Mouse (Mus musculus): Measurements from ENCODE around the gene Bri3. TPM values are rescaled to one million over a fixed set of nuclear protein-coding genes. Genes with fewer than 3 reads are reported as not detected.

Bri3 gene
- polyA plus RNA-seq, 1 experiment from 2014 or later: 128 TPM

DNA sequence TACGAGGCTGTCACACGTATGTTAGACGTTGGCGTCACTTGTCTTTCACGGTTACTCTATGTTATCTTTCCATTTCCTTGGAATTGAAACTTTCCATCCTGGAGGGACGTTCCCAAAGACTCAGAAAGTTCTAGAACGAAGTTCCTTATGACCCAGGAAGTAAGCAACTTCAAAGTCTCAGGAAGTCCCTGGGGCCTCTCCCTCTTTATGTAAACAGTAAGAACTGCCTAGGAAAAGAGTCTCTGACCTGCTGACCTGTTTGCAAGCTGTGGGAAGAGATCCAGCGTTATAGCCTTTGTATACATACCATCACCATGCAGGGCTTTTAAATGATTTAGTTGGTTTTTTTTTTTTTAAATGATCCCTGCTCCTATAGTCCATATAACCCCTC, 203.0 kb downstream of the Bri3 start:
- ATAC-seq (ENCODE audit: insufficient number of reproducible peaks, low FRiP score, low TSS enrichment, low read depth) (no peak), DNase-seq (ENCODE audit: low spot score) (no peak)
- 81% methylated on average over 8 of the region's 8 CpGs for WGBS
- no peak overlapping the region for H3K4me2 ChIP-seq (ENCODE audit: low read depth, severe bottlenecking)
- no peak overlapping the region for H3K27ac ChIP-seq (replicated peaks; ENCODE audit: low read depth, low read length)
- H3K9ac ChIP-seq (ENCODE audit: low read length): no peak overlapping the region
- no peak overlapping the region for H3K4me3 ChIP-seq (ENCODE audit: low read depth, low read length)
- no peaks in the 10 kb centered on the region for H3K27me3 ChIP-seq (ENCODE audit: control insufficient read depth, insufficient read depth, low read length)
- H3K36me3 ChIP-seq (ENCODE audit: control insufficient read depth, insufficient read depth, low read length): no peaks in the 10 kb centered on the region
- H3K9me3 ChIP-seq (ENCODE audit: control insufficient read depth, low read length): no peaks in the 10 kb centered on the region
- H3K4me1 ChIP-seq (ENCODE audit: control insufficient read depth, insufficient read depth, low read length): no peaks in the 10 kb centered on the region

DNA sequence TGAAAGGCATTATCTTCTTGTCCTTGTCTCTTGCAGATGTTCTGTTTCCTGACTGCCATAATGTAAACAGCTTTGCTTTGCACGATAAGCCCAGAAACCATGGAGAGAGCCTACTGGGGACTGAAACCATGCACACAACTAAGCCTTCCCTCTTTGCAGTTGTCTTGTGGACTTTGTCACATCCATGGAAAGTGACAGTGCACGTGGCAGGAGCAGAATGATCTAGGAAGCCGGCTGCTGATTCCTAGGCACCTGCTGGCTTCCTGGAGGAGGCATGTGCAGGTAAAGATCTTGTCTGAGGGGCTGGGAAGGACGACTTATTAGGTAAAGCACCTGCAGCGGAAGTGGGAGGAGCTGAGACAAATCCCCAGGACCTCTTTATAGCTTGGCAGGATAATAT, 203.7 kb downstream of the Bri3 start:
- 48% methylated on average over 5 of the region's 5 CpGs for WGBS
- Histone ChIP-seq H3K4me2 (ENCODE audit: low read depth, severe bottlenecking) (no peak overlapping the region), H3K36me3 (ENCODE audit: control insufficient read depth, insufficient read depth, low read length) (no peaks in the 10 kb centered on the region), H3K9ac (ENCODE audit: low read length) (no peak overlapping the region), H3K4me3 (ENCODE audit: low read depth, low read length) (no peak overlapping the region), H3K27me3 (ENCODE audit: control insufficient read depth, insufficient read depth, low read length) (no peaks in the 10 kb centered on the region), H3K27ac (replicated peaks; ENCODE audit: low read depth, low read length) (no peak overlapping the region), H3K4me1 (ENCODE audit: control insufficient read depth, insufficient read depth, low read length) (no peaks in the 10 kb centered on the region), H3K9me3 (ENCODE audit: control insufficient read depth, low read length) (no peaks in the 10 kb centered on the region)
- no peak for DNase-seq (ENCODE audit: low spot score)
- ATAC-seq (ENCODE audit: insufficient number of reproducible peaks, low FRiP score, low TSS enrichment, low read depth): no peak

DNA sequence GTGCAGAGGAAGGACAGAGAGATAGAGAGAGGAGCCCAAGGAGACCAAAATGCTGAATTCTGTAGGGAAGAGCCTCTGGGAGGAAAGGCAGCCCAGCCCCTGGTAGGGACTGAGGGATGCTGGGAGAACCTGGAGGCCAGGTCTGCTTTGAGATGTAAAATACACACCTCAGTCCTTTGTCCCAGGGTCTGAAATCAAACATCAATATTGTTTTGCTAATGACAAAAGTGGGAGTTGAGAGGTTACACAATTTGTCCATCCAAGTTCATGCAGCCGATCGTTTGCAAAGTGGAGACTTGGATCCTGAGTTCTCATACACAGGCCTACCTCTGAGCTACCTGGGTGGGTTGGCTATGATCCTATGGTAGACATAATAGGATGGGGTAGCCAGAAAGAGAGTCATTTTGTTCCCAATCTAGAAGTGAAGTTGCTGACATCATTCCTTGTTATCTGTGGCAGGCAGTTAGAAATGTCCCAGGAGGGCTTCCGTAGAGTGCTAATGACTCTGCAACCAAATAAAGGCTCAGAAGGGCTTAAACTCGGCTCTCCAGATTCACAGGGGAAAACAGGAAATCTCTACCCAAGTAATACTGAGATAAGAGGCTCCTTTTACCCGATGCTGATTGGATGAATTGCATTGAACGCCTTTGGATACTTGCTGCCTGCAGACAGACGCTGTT, 208.7 kb downstream of the Bri3 start:
- Histone ChIP-seq H3K27ac (replicated peaks; ENCODE audit: low read depth, low read length) (no peak overlapping the region), H3K9me3 (ENCODE audit: control insufficient read depth, low read length) (no peaks in the 10 kb centered on the region), H3K4me1 (ENCODE audit: control insufficient read depth, insufficient read depth, low read length) (peaks cover 6% of the 10 kb centered on the region; the same call in 1 of the 2 replicates), H3K9ac (ENCODE audit: low read length) (no peak overlapping the region), H3K4me2 (ENCODE audit: low read depth, severe bottlenecking) (no peak overlapping the region), H3K4me3 (ENCODE audit: low read depth, low read length) (no peak overlapping the region), H3K27me3 (ENCODE audit: control insufficient read depth, insufficient read depth, low read length) (no peaks in the 10 kb centered on the region), H3K36me3 (ENCODE audit: control insufficient read depth, insufficient read depth, low read length) (no peaks in the 10 kb centered on the region)
- DNase-seq (ENCODE audit: low spot score): no peak
- 74% methylated on average over 7 of the region's 7 CpGs for WGBS
- no peak for ATAC-seq (ENCODE audit: insufficient number of reproducible peaks, low FRiP score, low TSS enrichment, low read depth)

DNA sequence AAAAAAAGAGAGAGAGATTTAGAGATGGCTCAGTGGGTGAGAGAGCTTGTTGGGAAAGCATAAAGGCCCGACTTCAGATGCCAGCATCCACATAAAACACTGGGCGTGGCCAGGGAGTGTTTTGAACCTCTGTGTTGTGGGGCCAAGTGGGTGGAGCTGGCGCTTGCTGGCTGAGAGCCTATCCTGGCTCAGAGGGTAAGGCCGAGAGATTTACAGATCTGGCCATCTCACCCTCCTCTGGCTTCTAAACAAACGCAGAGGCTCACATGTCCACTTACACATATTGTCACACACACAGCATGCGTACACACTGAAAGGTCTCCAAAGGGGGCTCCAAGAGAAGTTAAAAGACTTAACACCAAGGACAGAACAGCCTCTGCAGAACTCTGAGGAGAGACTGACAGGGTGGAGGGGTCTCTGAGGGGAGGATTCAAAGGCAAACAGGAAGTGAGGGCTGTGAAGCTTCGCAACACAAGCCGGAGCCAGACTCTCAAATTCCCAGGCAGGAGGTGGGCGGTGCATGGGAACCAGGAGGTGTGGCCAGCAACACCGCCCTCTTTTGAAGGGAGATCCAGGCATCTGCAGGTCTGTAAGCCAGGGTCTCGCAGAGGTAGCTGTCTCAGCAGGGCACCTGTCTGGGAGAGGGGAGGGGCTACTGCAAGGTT, 213.5 kb downstream of the Bri3 start:
- no peak overlapping the region for H3K9ac ChIP-seq (ENCODE audit: low read length)
- H3K4me3 ChIP-seq (ENCODE audit: low read depth, low read length): 0 out of 2 replicates have a peak overlapping the region, but pooled peaks have one; percentile 5
- no peak overlapping the region; the same call in 1 of the 2 replicates for H3K27ac ChIP-seq (replicated peaks; ENCODE audit: low read depth, low read length)

DNA sequence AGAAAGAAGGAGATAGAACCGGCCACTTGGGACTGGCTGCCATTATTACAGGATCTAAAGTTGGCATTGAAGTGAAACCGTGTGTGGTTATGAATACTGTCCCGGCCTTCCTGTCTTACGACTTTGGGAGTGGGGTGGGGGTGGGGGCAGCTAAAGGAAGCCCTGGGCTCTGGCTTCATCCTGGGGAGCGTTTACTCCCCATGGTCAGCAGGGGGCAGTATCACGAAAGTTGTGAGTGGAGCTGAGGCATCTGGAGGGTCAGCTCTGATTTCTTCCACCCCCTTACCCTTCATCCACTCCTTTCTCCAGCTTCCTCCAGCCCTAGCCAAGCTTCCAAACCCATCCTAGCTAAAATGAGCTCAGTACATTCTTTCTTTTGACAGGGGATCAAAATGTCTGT, 222.8 kb downstream of the Bri3 start:
- H3K27me3 ChIP-seq (ENCODE audit: control insufficient read depth, insufficient read depth, low read length): no peaks in the 10 kb centered on the region
- no peaks in the 10 kb centered on the region for H3K4me1 ChIP-seq (ENCODE audit: control insufficient read depth, insufficient read depth, low read length)
- no peak overlapping the region for H3K4me3 ChIP-seq (ENCODE audit: low read depth, low read length)
- H3K9me3 ChIP-seq (ENCODE audit: control insufficient read depth, low read length): no peaks in the 10 kb centered on the region
- peak; percentile 42 for DNase-seq (ENCODE audit: low spot score)
- no peak for ATAC-seq (ENCODE audit: insufficient number of reproducible peaks, low FRiP score, low TSS enrichment, low read depth)
- no peak overlapping the region for H3K9ac ChIP-seq (ENCODE audit: low read length)
- WGBS: 43% methylated on average over 6 of the region's 6 CpGs
- H3K27ac ChIP-seq (replicated peaks; ENCODE audit: low read depth, low read length): no peak overlapping the region
- H3K36me3 ChIP-seq (ENCODE audit: control insufficient read depth, insufficient read depth, low read length): no peaks in the 10 kb centered on the region
- no peak overlapping the region for H3K4me2 ChIP-seq (ENCODE audit: low read depth, severe bottlenecking)

More for the DNA sequence above, 213.5 kb downstream of the Bri3 start:
- H3K9me3 ChIP-seq (ENCODE audit: control insufficient read depth, low read length): no peaks in the 10 kb centered on the region
- H3K4me2 ChIP-seq (ENCODE audit: low read depth, severe bottlenecking): peak overlapping the region; percentile 46
- DNase-seq (ENCODE audit: low spot score) (peak; percentile 78), ATAC-seq (ENCODE audit: insufficient number of reproducible peaks, low FRiP score, low TSS enrichment, low read depth) (peak; percentile 70; the same call in 1 of the 2 replicates)
- H3K4me1 ChIP-seq (ENCODE audit: control insufficient read depth, insufficient read depth, low read length): peaks cover 7% of the 10 kb centered on the region; the same call in 1 of the 2 replicates
- no peaks in the 10 kb centered on the region for H3K27me3 ChIP-seq (ENCODE audit: control insufficient read depth, insufficient read depth, low read length)
- H3K36me3 ChIP-seq (ENCODE audit: control insufficient read depth, insufficient read depth, low read length): no peaks in the 10 kb centered on the region
- 5% methylated on average over 11 of the region's 11 CpGs for WGBS

DNA sequence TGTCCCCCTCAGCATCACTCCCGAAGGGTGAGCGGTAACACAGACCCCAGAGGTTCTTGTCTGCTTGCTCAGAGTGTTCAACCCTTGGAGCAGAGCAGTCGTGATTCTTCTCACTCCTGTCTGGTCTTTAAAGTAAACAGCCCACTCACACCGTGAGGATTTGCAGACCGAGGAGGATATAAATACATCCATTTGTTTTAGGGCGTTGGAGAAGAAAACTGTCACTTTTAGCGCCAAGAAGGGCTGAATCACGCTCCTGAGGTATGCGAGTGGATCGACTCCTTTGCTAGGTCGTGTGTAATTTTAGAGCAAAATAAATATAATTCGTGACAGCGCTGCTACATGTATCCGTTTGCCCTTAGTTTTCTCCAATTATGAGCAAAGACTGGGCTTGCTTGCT, 228.8 kb downstream of the Bri3 start:
- no peak overlapping the region for H3K27ac ChIP-seq (replicated peaks; ENCODE audit: low read depth, low read length)
- H3K36me3 ChIP-seq (ENCODE audit: control insufficient read depth, insufficient read depth, low read length): no peaks in the 10 kb centered on the region
- DNase-seq (ENCODE audit: low spot score) (no peak), ATAC-seq (ENCODE audit: insufficient number of reproducible peaks, low FRiP score, low TSS enrichment, low read depth) (no peak)
- no peak overlapping the region for H3K4me2 ChIP-seq (ENCODE audit: low read depth, severe bottlenecking)
- H3K9ac ChIP-seq (ENCODE audit: low read length): no peak overlapping the region
- no peaks in the 10 kb centered on the region for H3K27me3 ChIP-seq (ENCODE audit: control insufficient read depth, insufficient read depth, low read length)
- no peaks in the 10 kb centered on the region for H3K4me1 ChIP-seq (ENCODE audit: control insufficient read depth, insufficient read depth, low read length)
- H3K9me3 ChIP-seq (ENCODE audit: control insufficient read depth, low read length): no peaks in the 10 kb centered on the region
- WGBS: 75% methylated on average over 14 of the region's 14 CpGs
- H3K4me3 ChIP-seq (ENCODE audit: low read depth, low read length): no peak overlapping the region

DNA sequence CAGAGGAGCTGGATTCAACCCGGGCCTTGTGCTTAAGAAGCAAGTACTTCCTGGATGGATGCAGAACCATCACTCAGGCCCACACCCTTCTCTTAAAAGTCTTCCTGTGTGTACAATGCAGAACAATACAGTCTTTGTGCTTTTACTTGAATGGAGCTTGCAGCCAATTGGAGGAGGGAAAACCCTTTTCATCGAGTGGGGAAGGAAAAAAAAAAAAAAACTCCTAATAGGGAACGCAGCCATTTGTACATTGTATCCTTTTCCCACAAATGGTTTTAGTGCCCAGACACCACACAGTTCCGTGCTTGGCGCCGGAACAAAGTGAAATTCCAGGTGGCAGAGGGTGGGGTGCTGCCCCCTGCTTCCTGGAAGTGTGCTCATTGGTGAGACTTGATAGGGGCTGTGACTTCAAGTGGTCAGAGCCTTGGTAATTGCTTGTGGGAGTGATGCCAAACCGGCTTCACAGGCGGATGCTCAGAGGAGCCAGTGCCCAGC, 235.5 kb downstream of the Bri3 start:
- H3K4me1 ChIP-seq (ENCODE audit: control insufficient read depth, insufficient read depth, low read length): no peaks in the 10 kb centered on the region
- no peak overlapping the region for H3K4me3 ChIP-seq (ENCODE audit: low read depth, low read length)
- no peaks in the 10 kb centered on the region for H3K36me3 ChIP-seq (ENCODE audit: control insufficient read depth, insufficient read depth, low read length)
- no peak overlapping the region for H3K27ac ChIP-seq (replicated peaks; ENCODE audit: low read depth, low read length)
- DNase-seq (ENCODE audit: low spot score) (no peak), ATAC-seq (ENCODE audit: insufficient number of reproducible peaks, low FRiP score, low TSS enrichment, low read depth) (no peak)
- WGBS: 70% methylated on average over 8 of the region's 8 CpGs
- no peaks in the 10 kb centered on the region for H3K27me3 ChIP-seq (ENCODE audit: control insufficient read depth, insufficient read depth, low read length)
- H3K9me3 ChIP-seq (ENCODE audit: control insufficient read depth, low read length): no peaks in the 10 kb centered on the region
- no peak overlapping the region for H3K4me2 ChIP-seq (ENCODE audit: low read depth, severe bottlenecking)
- no peak overlapping the region for H3K9ac ChIP-seq (ENCODE audit: low read length)

DNA sequence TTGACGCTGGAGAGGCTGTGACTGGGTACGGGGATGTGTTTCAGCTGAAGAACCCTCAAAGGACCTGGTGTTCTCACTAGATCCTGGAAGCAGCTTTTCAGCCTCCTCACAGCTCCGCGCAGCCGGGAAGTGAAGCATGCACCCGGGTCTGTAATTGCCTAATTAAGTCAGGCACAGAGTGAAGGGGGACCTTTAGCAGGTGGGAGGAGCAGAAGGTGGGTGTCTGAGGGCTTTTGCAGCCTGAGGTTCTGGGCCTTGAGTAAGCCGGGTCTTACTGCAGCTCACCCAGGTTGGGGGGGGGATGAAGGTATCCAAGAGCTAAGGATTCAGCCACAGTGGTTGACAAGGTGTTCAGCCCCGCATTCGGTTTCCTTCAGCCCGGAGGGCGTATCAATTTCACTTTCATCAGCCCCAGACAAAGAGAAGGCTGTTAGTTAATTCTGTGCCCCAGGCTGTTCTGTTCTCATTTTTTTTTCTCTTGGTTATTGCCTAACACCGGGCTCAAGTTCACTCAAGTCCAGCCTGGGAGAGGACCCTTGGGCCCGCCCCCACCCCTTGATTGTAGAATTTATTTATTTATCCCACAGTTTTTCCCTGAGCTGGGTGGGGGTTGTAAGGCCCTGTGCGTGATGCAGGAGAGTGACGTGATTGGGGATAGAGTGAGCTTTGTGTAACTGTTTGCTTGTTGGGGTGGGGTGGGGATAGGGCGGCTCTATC, 239.6 kb downstream of the Bri3 start:
- no peak for DNase-seq (ENCODE audit: low spot score)
- no peak overlapping the region for H3K4me2 ChIP-seq (ENCODE audit: low read depth, severe bottlenecking)
- no peaks in the 10 kb centered on the region for H3K4me1 ChIP-seq (ENCODE audit: control insufficient read depth, insufficient read depth, low read length)
- no peak overlapping the region for H3K9ac ChIP-seq (ENCODE audit: low read length)
- 57% methylated on average over 16 of the region's 16 CpGs for WGBS
- no peaks in the 10 kb centered on the region for H3K27me3 ChIP-seq (ENCODE audit: control insufficient read depth, insufficient read depth, low read length)
- no peak overlapping the region for H3K27ac ChIP-seq (replicated peaks; ENCODE audit: low read depth, low read length)
- no peaks in the 10 kb centered on the region for H3K36me3 ChIP-seq (ENCODE audit: control insufficient read depth, insufficient read depth, low read length)
- H3K9me3 ChIP-seq (ENCODE audit: control insufficient read depth, low read length): no peaks in the 10 kb centered on the region
- no peak for ATAC-seq (ENCODE audit: insufficient number of reproducible peaks, low FRiP score, low TSS enrichment, low read depth)
- H3K4me3 ChIP-seq (ENCODE audit: low read depth, low read length): no peak overlapping the region
